Mouse (Mus musculus): ENCODE measurements around the gene Zdbf2.
"Not testable (repeated sequence)": the region's sequence is repeated elsewhere in the genome, so short reads cannot be mapped to it uniquely, and the experiment has no call there.

Zdbf2 gene

GRCm38 (mm10) chr1:63259916-63260741, 12.9 kb upstream of the Zdbf2 start:
- in situ Hi-C loops (cut with MboI; ENCODE audit: low pct_unique_long_range_greater_than_20kb in 1 of 2, low sequenced_read_pairs in 2 of 2, unreplicated experiment in 1 of 2): no loop called here

GRCm38 (mm10) chr1:63260742-63261033, 12.4 kb upstream of the Zdbf2 start:
- in situ Hi-C loops (cut with MboI; ENCODE audit: low pct_unique_long_range_greater_than_20kb in 1 of 2, low sequenced_read_pairs in 2 of 2, unreplicated experiment in 1 of 2): no loop called here

GRCm38 (mm10) chr1:63261041-63261590, 11.9 kb upstream of the Zdbf2 start:
- in situ Hi-C loops (cut with MboI; ENCODE audit: low pct_unique_long_range_greater_than_20kb in 1 of 2, low sequenced_read_pairs in 2 of 2, unreplicated experiment in 1 of 2): no loop called here

GRCm38 (mm10) chr1:63263671-63264070, 9.4 kb upstream of the Zdbf2 start:
- in situ Hi-C loops (cut with MboI; ENCODE audit: low pct_unique_long_range_greater_than_20kb in 1 of 2, low sequenced_read_pairs in 2 of 2, unreplicated experiment in 1 of 2): no loop called here

DNA sequence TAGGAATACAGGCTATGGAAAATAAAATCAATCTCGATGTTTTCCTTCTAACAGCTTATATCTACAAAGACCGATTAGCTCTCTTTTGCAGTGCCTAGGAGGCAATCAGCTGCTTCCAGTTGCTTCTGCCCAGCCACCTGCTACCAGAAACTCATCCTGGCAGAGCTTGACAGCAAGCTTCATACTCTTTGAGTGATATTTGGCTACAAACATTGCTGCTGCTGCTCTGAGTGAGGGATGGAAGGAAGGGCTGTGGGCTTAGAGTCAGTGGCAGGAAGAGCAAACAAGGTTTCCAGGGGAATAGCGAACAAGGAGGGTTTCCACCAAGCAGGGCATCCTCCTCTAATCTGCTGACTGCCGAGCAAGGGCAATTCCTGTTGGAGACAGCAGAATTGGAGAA, 7.6 kb upstream of the Zdbf2 start:
- in situ Hi-C loops (cut with MboI; ENCODE audit: low pct_unique_long_range_greater_than_20kb in 1 of 2, low sequenced_read_pairs in 2 of 2, unreplicated experiment in 1 of 2): no loop called here

DNA sequence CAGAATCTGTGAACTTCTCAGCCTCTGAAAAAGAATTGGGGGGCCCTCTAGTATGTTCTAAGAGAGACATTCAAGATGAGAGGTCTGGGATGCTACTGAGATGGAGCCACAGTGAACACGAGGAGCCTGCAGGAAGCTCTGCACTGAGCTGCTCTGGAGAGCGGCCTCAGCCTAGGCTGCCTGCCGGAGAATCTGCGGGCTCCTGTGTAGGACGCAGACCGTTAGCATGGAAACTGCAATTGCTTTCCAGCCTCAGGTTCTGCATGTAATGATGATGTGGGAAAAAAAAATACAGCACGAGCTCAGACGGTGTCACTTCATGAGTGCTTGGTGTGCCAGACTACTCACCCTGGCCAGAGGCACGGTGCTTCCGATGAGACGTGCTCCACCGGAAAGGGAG, 6.9 kb upstream of the Zdbf2 start:
- in situ Hi-C loops (cut with MboI; ENCODE audit: low pct_unique_long_range_greater_than_20kb in 1 of 2, low sequenced_read_pairs in 2 of 2, unreplicated experiment in 1 of 2): no loop called here

- in situ Hi-C loops (cut with MboI; ENCODE audit: low pct_unique_long_range_greater_than_20kb in 1 of 2, low sequenced_read_pairs in 2 of 2, unreplicated experiment in 1 of 2): no loop called here
Observed at GRCm38 (mm10) chr1:63266716-63267115, 6.3 kb upstream of the Zdbf2 start.

DNA sequence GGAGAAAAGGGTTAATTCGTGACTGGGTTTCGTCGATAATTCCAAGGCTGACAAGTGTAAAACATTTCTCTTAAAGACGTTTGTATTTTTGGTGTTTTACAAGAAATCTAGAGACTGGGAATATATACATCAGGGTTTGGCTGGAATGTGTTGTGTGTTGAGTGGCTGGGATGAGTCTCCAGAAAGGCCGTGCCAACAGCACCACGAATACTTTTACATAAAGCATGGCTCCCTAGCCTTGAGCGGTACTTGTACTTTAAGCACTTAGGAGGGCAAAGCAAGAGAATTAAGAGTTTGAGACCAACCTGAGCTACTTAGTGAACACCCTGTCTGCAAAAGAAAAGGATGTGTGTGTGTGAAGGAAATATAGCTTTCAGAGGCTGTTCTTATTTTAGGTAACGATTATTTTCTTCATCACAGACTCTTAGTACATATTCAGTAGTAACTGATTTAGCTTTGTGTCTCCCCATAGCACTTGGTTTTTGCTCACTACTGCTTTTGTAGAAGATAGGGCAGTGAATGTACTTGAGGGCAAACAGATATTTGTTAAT, 865 bp upstream of the Zdbf2 start:
- in situ Hi-C loops (cut with MboI; ENCODE audit: low pct_unique_long_range_greater_than_20kb in 1 of 2, low sequenced_read_pairs in 2 of 2, unreplicated experiment in 1 of 2): no loop called here

DNA sequence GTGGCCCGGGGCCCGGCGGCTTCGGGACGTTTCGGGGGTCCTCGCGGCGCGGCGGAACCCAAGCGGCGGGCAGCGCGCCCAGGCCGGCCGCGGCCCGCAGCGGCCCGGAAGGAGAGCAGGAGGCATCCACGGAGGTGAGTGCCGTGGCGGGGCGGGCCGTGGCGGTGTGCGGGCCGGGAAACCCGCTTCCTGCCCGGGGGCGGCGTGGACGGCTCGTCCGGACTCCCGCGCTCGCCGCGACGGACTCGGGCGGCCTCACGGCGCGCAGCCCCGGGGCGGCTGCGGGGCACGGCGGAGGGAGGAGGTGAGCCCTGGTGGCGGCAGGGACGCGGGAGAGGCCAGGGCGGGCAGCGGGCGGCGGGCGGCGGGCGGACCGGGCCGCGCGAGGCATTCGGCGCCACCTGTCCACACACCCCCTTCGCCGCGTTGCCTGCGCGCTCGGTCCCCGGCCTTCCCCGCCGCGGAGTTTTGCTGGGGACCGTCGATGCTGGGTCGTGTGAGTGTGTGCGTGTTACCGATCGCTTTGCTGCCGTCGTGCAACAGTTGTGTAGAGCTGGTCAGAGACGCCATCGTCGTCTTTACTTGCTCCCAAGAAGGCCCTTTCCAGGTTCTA, 380 bp downstream of the Zdbf2 start:
- in situ Hi-C loops (cut with MboI; ENCODE audit: low pct_unique_long_range_greater_than_20kb in 1 of 2, low sequenced_read_pairs in 2 of 2, unreplicated experiment in 1 of 2): no loop called here

DNA sequence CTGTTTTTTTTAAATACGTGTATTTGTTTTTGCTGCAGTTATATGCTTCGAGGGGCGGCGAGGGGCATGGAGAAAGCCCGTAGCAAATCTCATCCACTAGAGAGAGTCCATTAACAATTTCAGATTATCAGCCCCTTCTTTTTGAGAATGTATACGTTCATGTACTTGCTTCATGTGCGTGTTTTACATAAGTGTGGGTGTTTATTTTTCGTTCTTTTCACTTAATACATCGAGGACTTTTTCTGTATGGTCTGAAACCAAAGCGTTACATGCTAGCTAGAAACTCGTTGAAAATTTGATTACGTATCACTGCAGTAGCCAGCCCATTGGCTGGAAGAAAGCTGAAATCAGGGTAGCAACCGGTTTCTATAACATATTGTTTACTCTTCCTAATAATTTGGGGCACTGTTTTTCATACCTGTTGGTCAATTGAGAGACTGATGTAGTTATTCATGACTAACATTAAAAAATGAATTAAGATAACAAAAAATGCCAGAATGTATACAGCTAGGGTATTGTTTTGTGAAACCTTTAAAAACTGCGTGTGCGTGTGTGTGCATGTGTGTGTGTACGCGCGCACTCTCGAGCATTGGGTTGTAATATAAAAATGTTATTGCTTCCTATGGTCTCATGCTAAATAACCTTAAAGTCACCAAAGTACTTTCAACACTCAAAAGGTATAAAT, 1.1 kb downstream of the Zdbf2 start:
- in situ Hi-C loops (cut with MboI; ENCODE audit: low pct_unique_long_range_greater_than_20kb in 1 of 2, low sequenced_read_pairs in 2 of 2, unreplicated experiment in 1 of 2): no loop called here

- in situ Hi-C loops (cut with MboI; ENCODE audit: low pct_unique_long_range_greater_than_20kb in 1 of 2, low sequenced_read_pairs in 2 of 2, unreplicated experiment in 1 of 2): no loop called here
Observed at GRCm38 (mm10) chr1:63278106-63278505, 5.0 kb downstream of the Zdbf2 start.

DNA sequence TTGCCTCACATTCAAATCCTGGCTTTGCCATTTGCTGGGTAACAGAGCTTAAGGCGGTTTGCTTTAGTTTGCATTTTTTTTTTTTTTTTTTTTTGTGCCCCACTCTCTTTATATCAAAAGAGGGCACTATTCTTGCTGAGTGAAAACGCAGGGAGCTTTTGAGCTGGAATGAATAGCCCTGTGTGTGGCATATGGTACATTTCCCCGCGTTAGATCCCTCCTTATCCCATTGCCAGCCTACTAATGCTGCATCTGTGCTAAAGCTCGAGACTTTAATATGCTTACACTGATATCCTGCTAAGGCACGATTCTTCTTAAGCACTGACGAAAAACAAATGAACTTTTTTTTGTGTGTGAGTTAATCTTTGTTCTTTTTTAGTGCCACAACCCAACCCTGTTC, 20.9 kb downstream of the Zdbf2 start:
- in situ Hi-C loops (cut with MboI; ENCODE audit: low pct_unique_long_range_greater_than_20kb in 1 of 2, low sequenced_read_pairs in 2 of 2, unreplicated experiment in 1 of 2): no loop called here

GRCm38 (mm10) chr1:63309661-63310060, 36.6 kb downstream of the Zdbf2 start:
- in situ Hi-C loops (cut with MboI; ENCODE audit: low pct_unique_long_range_greater_than_20kb in 1 of 2, low sequenced_read_pairs in 2 of 2, unreplicated experiment in 1 of 2): no loop called here

GRCm38 (mm10) chr1:63323565-63324132, 50.6 kb downstream of the Zdbf2 start:
- in situ Hi-C loops (cut with MboI; ENCODE audit: low pct_unique_long_range_greater_than_20kb in 1 of 2, low sequenced_read_pairs in 2 of 2, unreplicated experiment in 1 of 2): not testable (repeated sequence)
